Mouse (Mus musculus) liver, adult (tissue): ENCODE results near the gene Olfr545.

Source experiments
- GATA4 ChIP-seq: IDR thresholded peaks from 2 replicates; pipeline ENCODE4 v1.6.1; 2014; ENCODE audit warnings: mild to moderate bottlenecking, low read length; ENCODE audit not compliant: insufficient replicate concordance

The Olfr545 gene

GRCm38 (mm10) chr7:102499473-102499872 lies at the start of gene Olfr545:
Gene Olfr545 (minus strand): TSS chr7:102499573.
- TF ChIP-seq GATA4: no peak

- no peak for TF ChIP-seq GATA4
Measured at GRCm38 (mm10) chr7:102541251-102541650, 41.9 kb upstream of the Olfr545 start.

GRCm38 (mm10) chr7:102540596-102540995 lies 41.2 kb upstream of the Olfr545 start, which contains the start of gene Olfr548-ps1:
Gene Olfr548-ps1 (plus strand): TSS chr7:102540896.
- no peak for TF ChIP-seq GATA4

- TF ChIP-seq GATA4: no peak
Measured at GRCm38 (mm10) chr7:102534449-102534848, 35.1 kb upstream of the Olfr545 start, which contains the start of gene Olfr547. Gene Olfr547 (plus strand): TSS chr7:102534749.

GRCm38 (mm10) chr7:102529052-102529451 lies 29.7 kb upstream of the Olfr545 start:
- TF ChIP-seq GATA4: no peak

GRCm38 (mm10) chr7:102517051-102517335 lies 17.6 kb upstream of the Olfr545 start:
- no peak for TF ChIP-seq GATA4

GRCm38 (mm10) chr7:102516261-102517050 lies 17.1 kb upstream of the Olfr545 start:
- no peak for TF ChIP-seq GATA4

GRCm38 (mm10) chr7:102514144-102514543 lies 14.8 kb upstream of the Olfr545 start:
- no peak for TF ChIP-seq GATA4

- no peak for TF ChIP-seq GATA4
Measured at GRCm38 (mm10) chr7:102512814-102513435, 13.6 kb upstream of the Olfr545 start.

- TF ChIP-seq GATA4: no peak
Measured at GRCm38 (mm10) chr7:102511927-102512326, 12.6 kb upstream of the Olfr545 start.

GRCm38 (mm10) chr7:102509726-102510125 lies 10.4 kb upstream of the Olfr545 start:
- no peak for TF ChIP-seq GATA4

GRCm38 (mm10) chr7:102508666-102509065 lies 9.3 kb upstream of the Olfr545 start:
- TF ChIP-seq GATA4: no peak

- no peak for TF ChIP-seq GATA4
Measured at GRCm38 (mm10) chr7:102508066-102508465, 8.7 kb upstream of the Olfr545 start.

- TF ChIP-seq GATA4: no peak
Measured at GRCm38 (mm10) chr7:102506848-102507247, 7.5 kb upstream of the Olfr545 start.

- no peak for TF ChIP-seq GATA4
Measured at GRCm38 (mm10) chr7:102501986-102502385, 2.6 kb upstream of the Olfr545 start.

GRCm38 (mm10) chr7:102488161-102488560 lies 11.2 kb downstream of the Olfr545 start, which contains the start of gene Olfr544:
Gene Olfr544 (minus strand): TSS chr7:102488313.
- TF ChIP-seq GATA4: no peak
